Mouse (Mus musculus) stomach, postnatal 0 days (tissue): ENCODE data around the gene Wdr48. TPM values are rescaled to one million over a fixed set of nuclear protein-coding genes. Genes with fewer than 3 reads are reported as not detected.
A peak's percentile ranks its signal among the peaks of the same experiment; 100 is the strongest.

ENCODE experiments used
- ATAC-seq: fragments of 200-750 bp; cut with Nextera tagmentation; 2 replicates; pipeline ENCODE4 v1.8.0; 2017; ENCODE audit not compliant: low FRiP score, low TSS enrichment
- DNase-seq: peaks from one replicate; pipeline ENCODE4 v3.0.0-alpha.2; 2016; ENCODE audit warnings: low spot score
- H3K27ac ChIP-seq: fragments of 300-500 bp; sonication (generic); replicated peaks from 2 replicates; pipeline ENCODE4 v1.5.1; 2014; ENCODE audit warnings: mild to moderate bottlenecking, control low read depth
- H3K27me3 ChIP-seq: fragments of 300-500 bp; sonication (generic); 2 replicates; pipeline ENCODE4 v1.6.1; 2014; ENCODE audit warnings: low read length; ENCODE audit not compliant: control insufficient read depth, insufficient read depth
- H3K36me3 ChIP-seq: fragments of 300-500 bp; sonication (generic); 2 replicates; pipeline ENCODE4 v1.6.1; 2014; ENCODE audit warnings: low read length, mixed read lengths; ENCODE audit not compliant: control insufficient read depth, insufficient read depth
- H3K4me1 ChIP-seq: fragments of 300-500 bp; sonication (generic); replicated peaks from 2 replicates; pipeline ENCODE4 v1.6.1; 2014; ENCODE audit warnings: antibody characterized with exemption; ENCODE audit not compliant: control insufficient read depth, insufficient read depth
- H3K4me2 ChIP-seq: fragments of 300-500 bp; sonication (generic); replicated peaks from 2 replicates; pipeline ENCODE4 v1.6.1; 2014; ENCODE audit warnings: low read depth, mild to moderate bottlenecking, control low read depth, moderate library complexity
- H3K4me3 ChIP-seq: fragments of 300-500 bp; sonication (generic); 2 replicates; pipeline ENCODE4 v1.5.1; 2014; ENCODE audit warnings: low read depth, low read length, control low read depth
- H3K9ac ChIP-seq: fragments of 300-500 bp; sonication (generic); 2 replicates; pipeline ENCODE4 v1.6.1; 2014; ENCODE audit warnings: mild to moderate bottlenecking, low read length, control low read depth, mixed read lengths
- H3K9me3 ChIP-seq: fragments of 300-500 bp; sonication (generic); 2 replicates; pipeline ENCODE4 v1.6.1; 2016; ENCODE audit warnings: low read length; ENCODE audit not compliant: control insufficient read depth
- CTCF ChIP-seq: IDR thresholded peaks from 2 replicates; pipeline ENCODE4 v1.5.1; 2016; ENCODE audit warnings: antibody characterized with exemption, low read depth, mild to moderate bottlenecking, moderate library complexity
- EP300 ChIP-seq: optimal IDR thresholded peaks from 2 replicates; pipeline ENCODE3; 2016; ENCODE audit warnings: antibody characterized with exemption
- WGBS: fragments of 180-500 bp; shearing (Covaris S2); extraction: QIAGEN DNeasy Blood & Tissue Kit; methylation state at CpG from one replicate; pipeline ENCODE4 v1.1.7; 2014; 5-methylcytosine and 5-hydroxymethylcytosine counted together
- polyA plus RNA-seq: library from polyadenylated mRNA; unstranded; fragments of >200 nt; fragmentation: Nextera tagmentation; extraction: Ambion mirVana; gene quantifications from 2 replicates; pipeline ENCODE4 v1.2.1, GENCODE M21; 2015

The Wdr48 gene
- polyA plus RNA-seq, 1 experiment from 2014 or later = 17.2 TPM

GRCm38 (mm10) chr9:119853071-119853846 is 41.4 kb upstream of the Wdr48 start:
- no peaks in the 10 kb centered on the region for H3K9me3 ChIP-seq
- no peaks in the 10 kb centered on the region for H3K27me3 ChIP-seq
- TF ChIP-seq CTCF = no peak
- TF ChIP-seq EP300 = no peak
- no peak for ATAC-seq
- H3K27ac ChIP-seq = no peak overlapping the region
- H3K36me3 ChIP-seq = no peaks in the 10 kb centered on the region
- 51% methylated on average over 2 of the region's 2 CpGs for WGBS
- no peaks in the 10 kb centered on the region for H3K4me1 ChIP-seq
- DNase-seq = no peak
- H3K4me3 ChIP-seq = no peak overlapping the region
- no peak overlapping the region for H3K4me2 ChIP-seq
- H3K9ac ChIP-seq = no peak overlapping the region

GRCm38 (mm10) chr9:119854170-119854569 is 40.5 kb upstream of the Wdr48 start:
- peak; percentile 38; the same call in 1 of the 2 replicates for ATAC-seq
- Histone ChIP-seq H3K4me2 (no peak overlapping the region), H3K9me3 (no peaks in the 10 kb centered on the region), H3K27ac (no peak overlapping the region), H3K4me1 (no peaks in the 10 kb centered on the region), H3K27me3 (no peaks in the 10 kb centered on the region), H3K4me3 (no peak overlapping the region), H3K9ac (no peak overlapping the region), H3K36me3 (no peaks in the 10 kb centered on the region)
- TF ChIP-seq CTCF (no peak), EP300 (no peak)
- WGBS = 48% methylated on average over 8 of the region's 8 CpGs
- no peak for DNase-seq

- Histone ChIP-seq H3K27me3 (no peaks in the 10 kb centered on the region), H3K27ac (no peak overlapping the region), H3K4me1 (no peaks in the 10 kb centered on the region), H3K4me2 (no peak overlapping the region), H3K36me3 (no peaks in the 10 kb centered on the region), H3K9ac (no peak overlapping the region), H3K9me3 (no peaks in the 10 kb centered on the region), H3K4me3 (no peak overlapping the region)
- TF ChIP-seq CTCF (no peak), EP300 (no peak)
- DNase-seq (peak; percentile 20), ATAC-seq (no peak)
- WGBS = 61% methylated on average over 4 of the region's 4 CpGs
Observed at GRCm38 (mm10) chr9:119887144-119887901, 7.4 kb upstream of the Wdr48 start.

- H3K27me3 ChIP-seq = no peaks in the 10 kb centered on the region
- H3K4me2 ChIP-seq = no peak overlapping the region
- no peaks in the 10 kb centered on the region for H3K9me3 ChIP-seq
- no peaks in the 10 kb centered on the region for H3K36me3 ChIP-seq
- no peaks in the 10 kb centered on the region for H3K4me1 ChIP-seq
- no peak for TF ChIP-seq EP300
- no peak overlapping the region for H3K9ac ChIP-seq
- no peak for ATAC-seq
- no peak overlapping the region for H3K4me3 ChIP-seq
- DNase-seq = no peak
- WGBS = 57% methylated on average over 2 of the region's 2 CpGs
- H3K27ac ChIP-seq = no peak overlapping the region
Observed at GRCm38 (mm10) chr9:119888843-119889246, 5.8 kb upstream of the Wdr48 start.

GRCm38 (mm10) chr9:119889446-119889845 is 5.2 kb upstream of the Wdr48 start:
- ATAC-seq (no peak), DNase-seq (no peak)
- H3K4me2 ChIP-seq = no peak overlapping the region
- H3K4me3 ChIP-seq = no peak overlapping the region
- H3K36me3 ChIP-seq = no peaks in the 10 kb centered on the region
- TF ChIP-seq EP300 = no peak
- TF ChIP-seq CTCF = no peak
- no peak overlapping the region for H3K27ac ChIP-seq
- H3K9ac ChIP-seq = no peak overlapping the region
- H3K27me3 ChIP-seq = no peaks in the 10 kb centered on the region
- 86% methylated on average over 9 of the region's 9 CpGs for WGBS
- no peaks in the 10 kb centered on the region for H3K4me1 ChIP-seq
- no peaks in the 10 kb centered on the region for H3K9me3 ChIP-seq

GRCm38 (mm10) chr9:119890692-119891091 is 4.0 kb upstream of the Wdr48 start:
- Histone ChIP-seq H3K36me3 (no peaks in the 10 kb centered on the region), H3K9me3 (no peaks in the 10 kb centered on the region), H3K4me1 (no peaks in the 10 kb centered on the region; the same call in 1 of the 2 replicates), H3K27me3 (no peaks in the 10 kb centered on the region), H3K9ac (no peak overlapping the region), H3K27ac (no peak overlapping the region), H3K4me2 (no peak overlapping the region), H3K4me3 (no peak overlapping the region)
- ATAC-seq (no peak), DNase-seq (no peak)
- TF ChIP-seq CTCF (peak; percentile 80), EP300 (no peak)
- 44% methylated on average over 2 of the region's 2 CpGs for WGBS
